Mouse (Mus musculus): ENCODE data around the gene Paox. TPM values are rescaled to one million over a fixed set of nuclear protein-coding genes. Genes with fewer than 3 reads are reported as not detected.

Paox gene
- polyA plus RNA-seq, 1 experiment from 2014 or later, result 11.1 TPM

Other genes starting within 250 kb of the Paox start
- gene Kndc1, start 221.1 kb upstream of the Paox start, polyA plus RNA-seq (2016; fragmentation: Nextera tagmentation; extraction: Ambion mirVana), result 1.2 and 1.3 TPM in 2 replicates
- not detected in 2 replicates for gene Utf1, start 172.0 kb upstream of the Paox start, polyA plus RNA-seq (2016; fragmentation: Nextera tagmentation; extraction: Ambion mirVana)
- gene 6430531B16Rik, start 137.0 kb upstream of the Paox start, polyA plus RNA-seq (2016; fragmentation: Nextera tagmentation; extraction: Ambion mirVana), result 0.64 and 0.74 TPM in 2 replicates
- 3.2 and 3.6 TPM in 2 replicates for gene Adam8, start 123.2 kb upstream of the Paox start, polyA plus RNA-seq (2016; fragmentation: Nextera tagmentation; extraction: Ambion mirVana)
- gene Zfp511, start 79.4 kb upstream of the Paox start, polyA plus RNA-seq (2016; fragmentation: Nextera tagmentation; extraction: Ambion mirVana), result 47.2 and 56.2 TPM in 2 replicates
- 75.6 and 84.8 TPM in 2 replicates for gene Tubgcp2, start 79.1 kb upstream of the Paox start, polyA plus RNA-seq (2016; fragmentation: Nextera tagmentation; extraction: Ambion mirVana)
- 2.3 and 3.1 TPM in 2 replicates for gene Msx3, start 66.7 kb upstream of the Paox start, polyA plus RNA-seq (2016; fragmentation: Nextera tagmentation; extraction: Ambion mirVana)
- 21.5 and 22.3 TPM in 2 replicates for gene Caly, start 33.3 kb upstream of the Paox start, polyA plus RNA-seq (2016; fragmentation: Nextera tagmentation; extraction: Ambion mirVana)
- not detected in 2 replicates for gene Prap1, start 22.4 kb upstream of the Paox start, polyA plus RNA-seq (2016; fragmentation: Nextera tagmentation; extraction: Ambion mirVana)
- 17.4 and 17.9 TPM in 2 replicates for gene Fuom, start 13.4 kb upstream of the Paox start, polyA plus RNA-seq (2016; fragmentation: Nextera tagmentation; extraction: Ambion mirVana)
- gene Echs1, start 677 bp downstream of the Paox start, polyA plus RNA-seq (2016; fragmentation: Nextera tagmentation; extraction: Ambion mirVana), result 136 and 137 TPM in 2 replicates
- gene Mtg1, start 21.8 kb downstream of the Paox start, polyA plus RNA-seq (2016; fragmentation: Nextera tagmentation; extraction: Ambion mirVana), result 28.2 and 28.9 TPM in 2 replicates
- 1.8 and 1.9 TPM in 2 replicates for gene Sprn, start 39.1 kb downstream of the Paox start, polyA plus RNA-seq (2016; fragmentation: Nextera tagmentation; extraction: Ambion mirVana)
- not detected in 2 replicates for gene Olfr522, start 49.0 kb downstream of the Paox start, polyA plus RNA-seq (2016; fragmentation: Nextera tagmentation; extraction: Ambion mirVana)
- gene Olfr523, start 57.4 kb downstream of the Paox start, polyA plus RNA-seq (2016; fragmentation: Nextera tagmentation; extraction: Ambion mirVana), result 0.05 TPM in 1 of 2 replicates, not detected in the other
- gene Olfr524, start 90.2 kb downstream of the Paox start, polyA plus RNA-seq (2016; fragmentation: Nextera tagmentation; extraction: Ambion mirVana), result not detected in 2 replicates
- 0.11 TPM in 1 of 2 replicates, not detected in the other for gene Cd163l1, start 102.5 kb downstream of the Paox start, polyA plus RNA-seq (2016; fragmentation: Nextera tagmentation; extraction: Ambion mirVana)
- not detected in 2 replicates for gene 5830411N06Rik, start 131.5 kb downstream of the Paox start, polyA plus RNA-seq (2016; fragmentation: Nextera tagmentation; extraction: Ambion mirVana)
- gene Olfr525, start 205.1 kb downstream of the Paox start, polyA plus RNA-seq (2016; fragmentation: Nextera tagmentation; extraction: Ambion mirVana), result not detected in 2 replicates
- not detected in 2 replicates for gene Olfr527, start 218.2 kb downstream of the Paox start, polyA plus RNA-seq (2016; fragmentation: Nextera tagmentation; extraction: Ambion mirVana)
- not detected in 2 replicates for gene Olfr60, start 245.9 kb downstream of the Paox start, polyA plus RNA-seq (2016; fragmentation: Nextera tagmentation; extraction: Ambion mirVana)

All from forebrain, embryonic 12.5 days (tissue).